14 mouse cellular contexts compared by ENCODE assay signal in the genomic region with DNA sequence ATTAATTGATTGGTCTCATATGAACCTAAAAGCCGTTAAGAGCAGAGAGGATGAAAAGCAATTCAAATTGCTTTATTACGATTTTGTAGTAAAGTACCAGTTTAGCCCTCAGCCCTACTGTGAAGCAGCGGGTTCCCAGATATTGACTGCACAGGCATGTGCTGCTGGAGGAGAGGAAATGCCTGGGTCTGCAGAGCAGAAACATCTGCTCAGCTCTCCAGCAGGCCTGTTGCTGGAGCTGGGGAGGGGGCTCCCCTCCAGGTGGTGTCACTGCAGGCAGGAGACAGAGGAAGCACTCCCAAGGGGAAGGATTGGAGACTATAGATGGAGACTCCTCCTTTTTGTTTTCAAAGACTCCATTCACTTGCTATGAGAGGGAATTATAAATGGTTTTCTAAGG.
DNase-seq lines count a peak whose midpoint lies in the region; ATAC-seq and TF ChIP-seq lines count a peak whose summit lies in the region.
"Had no signal": no experiment of that assay in that cellular context is flagged by ENCODE, and none has a peak within 500 bp of the region (broad histone marks: within the 10 kb centered on the region; RNA-seq: fewer than 3 reads in every experiment).

No protein-coding gene starts in this region.

- H3K9ac ChIP-seq in forebrain, embryonic 11.5 days (ENCODE audit: low read length), result no peak overlapping the region
- H3K9ac ChIP-seq in midbrain, embryonic 13.5 days (replicated peaks), result no peak overlapping the region
- no peak overlapping the region for H3K9ac ChIP-seq in hindbrain, postnatal 0 days (replicated peaks; ENCODE audit: low read length)
- no peak overlapping the region for H3K9ac ChIP-seq in neural tube, embryonic 14.5 days (replicated peaks; ENCODE audit: low read depth, low read length)

- no peaks in the 10 kb centered on the region for H3K27me3 ChIP-seq in forebrain, embryonic 10.5 days (ENCODE audit: poor library complexity, severe bottlenecking)
- H3K27me3 ChIP-seq in forebrain, embryonic 11.5 days (ENCODE audit: control insufficient read depth, insufficient read depth, low read length), result no peaks in the 10 kb centered on the region
- no peaks in the 10 kb centered on the region for H3K27me3 ChIP-seq in midbrain, embryonic 10.5 days (ENCODE audit: low read depth, poor library complexity, severe bottlenecking)
- H3K27me3 ChIP-seq in midbrain, embryonic 13.5 days, result no peaks in the 10 kb centered on the region
- H3K27me3 ChIP-seq in hindbrain, postnatal 0 days (ENCODE audit: insufficient read depth, low read length), result no peaks in the 10 kb centered on the region
- H3K27me3 ChIP-seq in neural tube, embryonic 14.5 days (ENCODE audit: control insufficient read depth, insufficient read depth, low read length), result no peaks in the 10 kb centered on the region
- H3K27me3 ChIP-seq: megakaryocyte, embryonic 14.5 days had no signal

- intact Hi-C loops in gastrocnemius, postnatal 14 days (cut with DNase I; ENCODE audit: low total_unique reads), result no loop called here

- 41% methylated on average over 3 of the region's 3 CpGs for WGBS in forebrain, embryonic 10.5 days
- WGBS in forebrain, embryonic 11.5 days, result 40% methylated on average over 3 of the region's 3 CpGs
- 53% methylated on average over 3 of the region's 3 CpGs for WGBS in midbrain, embryonic 10.5 days
- 47% methylated on average over 3 of the region's 3 CpGs for WGBS in midbrain, embryonic 13.5 days
- 26% methylated on average over 3 of the region's 3 CpGs for WGBS in hindbrain, postnatal 0 days
- 15% methylated on average over 3 of the region's 3 CpGs for WGBS in neural tube, embryonic 14.5 days

- no peak overlapping the region for H3K4me3 ChIP-seq in forebrain, embryonic 10.5 days
- no peak overlapping the region for H3K4me3 ChIP-seq in forebrain, embryonic 11.5 days (ENCODE audit: low read depth, low read length)
- H3K4me3 ChIP-seq in midbrain, embryonic 10.5 days, result no peak overlapping the region
- H3K4me3 ChIP-seq in midbrain, embryonic 13.5 days (replicated peaks), result no peak overlapping the region
- H3K4me3 ChIP-seq in hindbrain, postnatal 0 days (ENCODE audit: low read length), result no peak overlapping the region
- no peak overlapping the region for H3K4me3 ChIP-seq in neural tube, embryonic 14.5 days (ENCODE audit: low read depth, low read length)
- H3K4me3 ChIP-seq: megakaryocyte, embryonic 14.5 days had no signal

- no peak for DNase-seq in forebrain, embryonic 10.5 days (ENCODE audit: extremely low spot score, low spot score)
- no peak for DNase-seq in forebrain, embryonic 11.5 days (ENCODE audit: low spot score)
- DNase-seq in midbrain, embryonic 10.5 days (ENCODE audit: low spot score), result no peak
- DNase-seq in hindbrain, postnatal 0 days (ENCODE audit: low spot score), result peak; percentile 10
- DNase-seq in gastrocnemius, postnatal 14 days, result no peak
- DNase-seq: cerebellum, adult 18-20 months; kidney, adult 18-20 months; layer of hippocampus, postnatal 36 days; right cerebral cortex, postnatal 14 days; thymus, adult 2 months had no signal

- peak overlapping the region; percentile 13; the same call in 1 of the 2 replicates for H3K27ac ChIP-seq in forebrain, embryonic 10.5 days
- H3K27ac ChIP-seq in forebrain, embryonic 11.5 days (ENCODE audit: low read depth, low read length), result no peak overlapping the region
- H3K27ac ChIP-seq in midbrain, embryonic 10.5 days (replicated peaks), result 0 out of 2 replicates have a peak overlapping the region, but pooled peaks have one; percentile 52
- no peak overlapping the region for H3K27ac ChIP-seq in midbrain, embryonic 13.5 days
- H3K27ac ChIP-seq in hindbrain, postnatal 0 days, result no peak overlapping the region
- no peak overlapping the region; the same call in 1 of the 2 replicates for H3K27ac ChIP-seq in neural tube, embryonic 14.5 days (ENCODE audit: low read depth, low read length)

- no peak overlapping the region for H3K4me2 ChIP-seq in forebrain, embryonic 11.5 days (ENCODE audit: low read depth, low read length, severe bottlenecking)
- H3K4me2 ChIP-seq in midbrain, embryonic 13.5 days (replicated peaks), result no peak overlapping the region
- H3K4me2 ChIP-seq in hindbrain, postnatal 0 days (ENCODE audit: low read depth, low read length), result no peak overlapping the region
- no peak overlapping the region for H3K4me2 ChIP-seq in neural tube, embryonic 14.5 days (ENCODE audit: low read depth, low read length)

- no peaks in the 10 kb centered on the region for H3K36me3 ChIP-seq in forebrain, embryonic 10.5 days (replicated peaks)
- H3K36me3 ChIP-seq in forebrain, embryonic 11.5 days (ENCODE audit: control insufficient read depth, insufficient read depth, low read length), result no peaks in the 10 kb centered on the region
- no peaks in the 10 kb centered on the region for H3K36me3 ChIP-seq in midbrain, embryonic 10.5 days
- no peaks in the 10 kb centered on the region for H3K36me3 ChIP-seq in midbrain, embryonic 13.5 days
- H3K36me3 ChIP-seq in hindbrain, postnatal 0 days (ENCODE audit: insufficient read depth, low read length), result no peaks in the 10 kb centered on the region
- H3K36me3 ChIP-seq in neural tube, embryonic 14.5 days (ENCODE audit: control insufficient read depth, insufficient read depth, low read length), result no peaks in the 10 kb centered on the region

- ATAC-seq in forebrain, embryonic 11.5 days (replicated peaks; ENCODE audit: low FRiP score), result no peak
- no peak for ATAC-seq in midbrain, embryonic 13.5 days
- ATAC-seq in hindbrain, postnatal 0 days, result peak; percentile 51; the same call in 1 of the 2 replicates
- peak; percentile 93 for ATAC-seq in neural tube, embryonic 14.5 days (ENCODE audit: low read depth)
- ATAC-seq in megakaryocyte-erythroid progenitor cell, adult 5-6 weeks (replicated peaks; ENCODE audit: low FRiP score, low TSS enrichment, poor library complexity, severe bottlenecking), result no peak

- no peaks in the 10 kb centered on the region for H3K9me3 ChIP-seq in forebrain, embryonic 10.5 days
- H3K9me3 ChIP-seq in forebrain, embryonic 11.5 days (ENCODE audit: control insufficient read depth, low read length), result no peaks in the 10 kb centered on the region
- H3K9me3 ChIP-seq in midbrain, embryonic 10.5 days (replicated peaks), result no peaks in the 10 kb centered on the region
- no peaks in the 10 kb centered on the region for H3K9me3 ChIP-seq in midbrain, embryonic 13.5 days
- H3K9me3 ChIP-seq in hindbrain, postnatal 0 days (ENCODE audit: low read length), result no peaks in the 10 kb centered on the region
- no peaks in the 10 kb centered on the region for H3K9me3 ChIP-seq in neural tube, embryonic 14.5 days (ENCODE audit: control insufficient read depth, low read length)
- H3K9me3 ChIP-seq: megakaryocyte, embryonic 14.5 days had no signal

- peaks cover 11% of the 10 kb centered on the region for H3K4me1 ChIP-seq in forebrain, embryonic 10.5 days
- no peaks in the 10 kb centered on the region; the same call in 1 of the 2 replicates for H3K4me1 ChIP-seq in forebrain, embryonic 11.5 days (replicated peaks; ENCODE audit: control insufficient read depth, insufficient read depth, low read length)
- peaks cover 10% of the 10 kb centered on the region for H3K4me1 ChIP-seq in midbrain, embryonic 10.5 days
- peaks cover 10% of the 10 kb centered on the region; the same call in 1 of the 2 replicates for H3K4me1 ChIP-seq in midbrain, embryonic 13.5 days (replicated peaks)
- 0 out of 2 replicates have a peak, but pooled peaks cover 5% of the 10 kb centered on the region for H3K4me1 ChIP-seq in hindbrain, postnatal 0 days (ENCODE audit: insufficient read depth, low read length)
- H3K4me1 ChIP-seq in neural tube, embryonic 14.5 days (ENCODE audit: control insufficient read depth, insufficient read depth, low read length), result peaks cover 3% of the 10 kb centered on the region; the same call in 1 of the 2 replicates
- H3K4me1 ChIP-seq: megakaryocyte, embryonic 14.5 days had no signal

- TF ChIP-seq CTCF in hindbrain, postnatal 0 days (IDR thresholded peaks at IDR 0.05; ENCODE audit: low read depth), result no peak

Comparison
In these comparisons a context has a peak if more than half of its experiments do, and no peak if none do; other contexts are left out.
1. H3K27ac ChIP-seq: peak in forebrain, embryonic 10.5 days (single experiment) and midbrain, embryonic 10.5 days (single experiment); none in forebrain, embryonic 11.5 days (single experiment), midbrain, embryonic 13.5 days (single experiment), hindbrain, postnatal 0 days (single experiment) and neural tube, embryonic 14.5 days (single experiment).
2. ATAC-seq: peak in hindbrain, postnatal 0 days (single experiment) and neural tube, embryonic 14.5 days (single experiment); none in forebrain, embryonic 11.5 days (single experiment), midbrain, embryonic 13.5 days (single experiment) and megakaryocyte-erythroid progenitor cell, adult 5-6 weeks (single experiment).